Mouse (Mus musculus) lung, adult 2 months (tissue): ENCODE results near the gene Snu13. TPM values are rescaled to one million over a fixed set of nuclear protein-coding genes. Genes with fewer than 3 reads are reported as not detected.

Experiments
- DNase-seq: peaks from one replicate; pipeline ENCODE4 v3.0.0; 2022
- H3K4me1 ChIP-seq: fragments of 200-500 bp; 2 replicates; pipeline ENCODE4 v1.6.1; 2011; ENCODE audit warnings: low read length; ENCODE audit not compliant: control insufficient read depth, insufficient read depth
- H3K4me3 ChIP-seq: fragments of 200-500 bp; replicated peaks from 2 replicates; pipeline ENCODE3; 2011; ENCODE audit warnings: low read depth, mild to moderate bottlenecking, control low read depth, low read length; ENCODE audit errors: extremely low read depth
- CTCF ChIP-seq: fragments of 200-500 bp; IDR thresholded peaks from 2 replicates; pipeline ENCODE4 v1.5.1; 2011; ENCODE audit warnings: mild to moderate bottlenecking, low read length, control low read depth; ENCODE audit not compliant: insufficient read depth
- POLR2A ChIP-seq: fragments of 200-500 bp; IDR thresholded peaks from 2 replicates; pipeline ENCODE4 v1.6.1; 2011; ENCODE audit warnings: low read depth, mild to moderate bottlenecking, control low read depth, low read length, borderline replicate concordance; ENCODE audit errors: extremely low read depth
- WGBS: fragments of 180-500 bp; shearing (Covaris S2); methylation state at CpG from one replicate; pipeline ENCODE4 v1.1.7; 2018; 5-methylcytosine and 5-hydroxymethylcytosine counted together
- polyA plus RNA-seq: library from polyadenylated mRNA; depleted of rRNA; stranded (reverse); fragments of >200 nt; gene quantifications from 2 replicates; pipeline ENCODE4 v1.2.3, GENCODE M21; 2012; rRNA removed

The Snu13 gene
- polyA plus RNA-seq, 1 experiment, result 56.6 TPM

- WGBS, result 16% methylated on average over 9 of the region's 9 CpGs
- no peak for DNase-seq
- no peak for TF ChIP-seq POLR2A
- TF ChIP-seq CTCF, result no peak
- Histone ChIP-seq H3K4me3 (peak overlapping the region; percentile 87), H3K4me1 (peaks cover 7% of the 10 kb centered on the region)
Observed at GRCm38 (mm10) chr15:82014745-82015391, 32.5 kb downstream of the Snu13 start.

DNA sequence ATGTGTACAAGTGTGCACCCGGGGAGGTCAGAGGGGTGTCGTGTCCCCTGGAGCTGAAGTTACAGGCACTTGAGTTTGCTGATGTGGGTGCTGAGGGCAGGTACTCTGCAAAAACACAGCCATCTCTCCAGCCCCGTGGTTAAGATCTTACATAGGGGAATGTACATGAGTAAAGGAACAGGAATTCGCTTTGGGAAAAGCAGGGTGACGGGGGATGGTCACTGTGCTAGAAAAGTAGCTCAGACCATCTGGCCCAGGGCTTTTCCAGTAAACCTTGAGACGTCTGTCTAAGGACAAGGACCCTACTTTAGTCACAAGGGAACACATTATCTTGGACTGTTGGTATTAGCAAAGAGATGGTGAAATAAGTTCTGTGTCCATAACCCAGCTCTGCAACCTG is 35.5 kb downstream of the Snu13 start:
- TF ChIP-seq CTCF (no peak), POLR2A (no peak)
- no peak for DNase-seq
- peaks cover 7% of the 10 kb centered on the region for H3K4me1 ChIP-seq
- WGBS, result 76% methylated on average over 6 of the region's 6 CpGs
- H3K4me3 ChIP-seq, result no peak overlapping the region

GRCm38 (mm10) chr15:82004257-82004656 is 43.1 kb downstream of the Snu13 start:
- Histone ChIP-seq H3K4me3 (no peak overlapping the region), H3K4me1 (no peaks in the 10 kb centered on the region)
- no peak for DNase-seq
- 83% methylated on average over 8 of the region's 8 CpGs for WGBS
- TF ChIP-seq CTCF (no peak), POLR2A (no peak)

GRCm38 (mm10) chr15:81993992-81994391 is 53.4 kb downstream of the Snu13 start:
- Histone ChIP-seq H3K4me3 (no peak overlapping the region), H3K4me1 (peaks cover 3% of the 10 kb centered on the region)
- 74% methylated on average over 6 of the region's 6 CpGs for WGBS
- TF ChIP-seq CTCF, result no peak
- no peak for TF ChIP-seq POLR2A
- DNase-seq, result no peak

GRCm38 (mm10) chr15:81990549-81990948 is 56.8 kb downstream of the Snu13 start:
- TF ChIP-seq POLR2A (no peak), CTCF (no peak)
- no peak overlapping the region for H3K4me3 ChIP-seq
- DNase-seq, result no peak
- peaks cover 3% of the 10 kb centered on the region for H3K4me1 ChIP-seq
- 44% methylated on average over 7 of the region's 7 CpGs for WGBS

Other genes with a start within 250 kb of the Snu13 start
- 95.4 and 99.7 TPM in 2 replicates for gene Tef, start 245.2 kb downstream of the Snu13 start, polyA plus RNA-seq
- 35.8 and 39.0 TPM in 2 replicates for gene Tob2, start 188.8 kb downstream of the Snu13 start, polyA plus RNA-seq
- 23.6 and 34.4 TPM in 2 replicates for gene Phf5a, start 175.7 kb downstream of the Snu13 start, polyA plus RNA-seq
- gene Aco2, start 175.3 kb downstream of the Snu13 start, polyA plus RNA-seq, result 147 and 242 TPM in 2 replicates
- gene Polr3h, start 121.4 kb downstream of the Snu13 start, polyA plus RNA-seq, result 7.7 and 11.8 TPM in 2 replicates
- 8.0 and 9.7 TPM in 2 replicates for gene Csdc2, start 110.8 kb downstream of the Snu13 start, polyA plus RNA-seq
- 35.6 and 41.0 TPM in 2 replicates for gene Pmm1, start 86.7 kb downstream of the Snu13 start, polyA plus RNA-seq
- not detected in 2 replicates for gene 1700029P11Rik, start 67.1 kb downstream of the Snu13 start, polyA plus RNA-seq
- gene Xrcc6, start 59.8 kb downstream of the Snu13 start, polyA plus RNA-seq, result 11.5 and 13.3 TPM in 2 replicates
- 24.0 and 31.1 TPM in 2 replicates for gene Desi1, start 13.7 kb downstream of the Snu13 start, polyA plus RNA-seq
- gene 4930407I10Rik, start 11.6 kb upstream of the Snu13 start, polyA plus RNA-seq, result not detected in 2 replicates
- not detected in 2 replicates for gene Mei1, start 22.4 kb upstream of the Snu13 start, polyA plus RNA-seq
- 7.9 and 10.9 TPM in 2 replicates for gene Ccdc134, start 80.3 kb upstream of the Snu13 start, polyA plus RNA-seq
- 261 and 292 TPM in 2 replicates for gene Srebf2, start 99.6 kb upstream of the Snu13 start, polyA plus RNA-seq
- 0.40 and 1.00 TPM in 2 replicates for gene Shisa8, start 165.2 kb upstream of the Snu13 start, polyA plus RNA-seq
- gene Tnfrsf13c, start 176.8 kb upstream of the Snu13 start, polyA plus RNA-seq, result 4.4 and 4.9 TPM in 2 replicates
- gene Cenpm, start 197.2 kb upstream of the Snu13 start, polyA plus RNA-seq, result 1.8 and 3.4 TPM in 2 replicates
- gene 1500009C09Rik, start 204.8 kb upstream of the Snu13 start, polyA plus RNA-seq, result not detected in 2 replicates
- gene Sept3, start 227.3 kb upstream of the Snu13 start, polyA plus RNA-seq, result 3.9 and 4.6 TPM in 2 replicates